Mouse (Mus musculus): Measurements from ENCODE around the gene Ktn1.

DNA sequence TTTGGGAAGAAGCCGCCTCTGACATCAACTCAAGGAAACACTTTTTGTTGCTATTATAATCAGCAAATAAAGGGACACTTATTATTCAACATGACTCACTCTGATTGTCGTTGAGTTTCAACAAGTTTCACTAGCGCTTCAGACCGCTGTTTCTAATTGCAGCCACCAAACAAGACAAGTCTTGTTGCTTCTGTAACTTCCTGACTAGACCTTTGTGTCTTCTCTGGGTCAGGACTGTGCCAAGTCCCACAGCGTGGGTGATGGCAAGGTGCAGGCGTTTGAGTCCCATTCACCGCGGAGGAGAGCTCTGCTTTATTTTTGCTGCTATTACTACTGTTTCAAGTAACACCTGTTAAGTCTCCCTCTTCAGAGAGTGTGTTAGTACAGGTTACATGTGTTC, 88.2 kb downstream of the Ktn1 start:
- no peak for TF ChIP-seq GATA1 (IDR thresholded peaks at IDR 0.05; ENCODE audit: borderline replicate concordance, low read length)
- no peak for TF ChIP-seq FLI1 (IDR thresholded peaks at IDR 0.05; ENCODE audit: low read length)

Data from megakaryocyte, embryonic 14.5 days (primary cell).